Mouse (Mus musculus): Measurements from ENCODE around the gene Aig1.

Gene Aig1

DNA sequence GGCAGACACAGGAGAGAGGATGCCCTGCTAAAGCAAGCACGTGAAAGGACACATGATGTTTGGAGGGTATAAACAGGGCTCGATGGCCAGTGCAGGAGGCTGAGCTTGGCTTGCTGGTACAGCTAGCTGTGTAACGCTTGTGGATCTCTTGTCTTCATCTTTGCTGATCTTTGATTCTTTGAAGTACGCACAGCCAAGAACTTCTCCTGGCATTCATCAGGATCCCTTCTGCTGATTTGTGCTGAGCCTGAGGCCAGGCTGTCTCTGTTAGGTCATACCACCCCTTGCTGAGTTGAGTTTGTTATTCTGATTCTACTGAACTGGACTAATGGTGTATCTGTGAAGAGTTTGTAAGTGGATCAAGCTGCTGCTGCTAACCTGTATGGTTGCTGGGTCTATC lies 175.5 kb downstream of the Aig1 start:
- no peak for DNase-seq

DNA sequence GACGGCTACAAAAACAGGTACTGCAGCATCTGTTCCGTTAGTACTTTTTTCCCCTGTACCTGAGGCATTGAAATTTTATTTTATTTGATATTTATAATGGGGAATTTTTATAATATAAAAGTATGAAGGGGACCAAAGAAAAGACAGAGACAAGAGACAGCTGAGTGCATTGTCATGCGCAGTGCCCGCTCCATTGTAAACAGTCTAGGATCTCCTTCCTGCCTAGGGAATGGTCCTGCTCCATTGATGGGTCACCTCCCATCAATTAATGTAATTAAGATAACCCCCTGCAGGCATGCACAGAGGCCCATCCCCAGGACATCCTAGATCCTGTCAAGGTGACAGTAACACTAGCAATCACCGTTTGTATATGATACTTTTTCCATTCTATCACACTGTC lies 178.0 kb downstream of the Aig1 start:
- DNase-seq = no peak

DNA sequence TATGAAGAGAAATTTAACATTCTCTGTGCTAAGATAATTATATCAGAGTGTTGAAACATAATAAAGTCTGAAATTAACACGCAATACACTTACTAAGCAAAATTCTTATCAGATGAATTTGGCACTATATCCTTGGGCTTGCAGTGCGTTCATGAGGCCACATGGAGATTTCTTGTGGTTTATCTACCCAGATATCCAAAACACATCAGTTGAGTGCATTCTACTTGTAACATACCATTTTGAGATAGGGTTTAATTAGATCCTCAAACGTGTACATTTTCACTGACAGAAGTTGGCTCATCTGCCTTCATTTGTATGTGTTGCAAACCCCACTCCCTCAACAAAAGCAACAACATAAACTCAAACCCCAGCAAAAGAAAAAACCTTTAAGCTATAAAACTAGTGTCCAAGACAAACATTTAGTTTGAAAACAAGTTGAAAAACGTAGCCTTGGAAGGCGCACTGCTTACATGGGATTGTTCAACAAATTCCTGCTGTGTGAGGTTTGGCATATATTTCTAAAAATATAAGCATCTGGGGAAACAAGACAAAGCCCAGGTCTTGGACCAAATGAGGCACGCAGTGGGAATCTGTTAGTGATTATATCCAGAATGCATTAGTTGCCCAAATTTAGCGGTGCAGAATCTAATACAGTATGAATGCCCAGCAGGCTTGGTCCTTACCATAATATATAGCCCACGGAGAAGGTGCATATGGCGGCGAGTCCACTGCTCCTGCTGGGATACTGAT lies 178.8 kb downstream of the Aig1 start:
- DNase-seq = no peak

DNA sequence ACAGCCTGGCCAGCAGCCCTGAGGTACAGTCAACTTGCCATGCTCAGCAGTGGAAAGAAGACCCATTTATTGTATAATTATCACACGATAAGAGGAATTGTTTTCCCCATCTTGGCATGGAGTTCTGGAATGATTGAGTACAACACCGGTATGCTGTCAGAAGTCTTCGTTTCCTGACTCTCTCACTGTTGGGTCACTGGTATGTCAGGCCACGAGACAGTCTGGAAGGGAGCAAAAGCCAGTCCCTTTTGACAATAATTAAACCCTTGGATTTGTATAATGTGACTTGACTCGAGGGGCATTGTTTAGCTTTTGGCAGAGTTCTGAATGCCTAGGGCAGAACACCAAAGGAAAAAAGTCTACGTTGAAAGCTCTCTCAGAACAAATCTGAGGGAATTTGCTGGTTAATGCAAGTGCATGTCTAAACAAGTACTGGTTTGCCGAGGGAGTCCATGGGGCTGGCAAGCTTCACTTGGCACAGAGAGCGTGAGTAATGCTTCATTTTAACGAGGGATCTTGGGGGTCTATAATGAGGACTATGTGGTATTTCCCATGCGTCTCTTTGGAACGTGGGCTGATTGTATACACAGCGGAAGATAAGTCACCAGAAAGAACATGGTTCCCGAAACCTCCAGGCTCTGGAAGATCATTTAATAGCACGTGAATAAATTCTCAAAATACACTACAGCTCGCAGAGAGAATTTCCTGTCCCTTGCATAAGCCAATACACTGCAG lies 180.2 kb downstream of the Aig1 start:
- DNase-seq = no peak

DNA sequence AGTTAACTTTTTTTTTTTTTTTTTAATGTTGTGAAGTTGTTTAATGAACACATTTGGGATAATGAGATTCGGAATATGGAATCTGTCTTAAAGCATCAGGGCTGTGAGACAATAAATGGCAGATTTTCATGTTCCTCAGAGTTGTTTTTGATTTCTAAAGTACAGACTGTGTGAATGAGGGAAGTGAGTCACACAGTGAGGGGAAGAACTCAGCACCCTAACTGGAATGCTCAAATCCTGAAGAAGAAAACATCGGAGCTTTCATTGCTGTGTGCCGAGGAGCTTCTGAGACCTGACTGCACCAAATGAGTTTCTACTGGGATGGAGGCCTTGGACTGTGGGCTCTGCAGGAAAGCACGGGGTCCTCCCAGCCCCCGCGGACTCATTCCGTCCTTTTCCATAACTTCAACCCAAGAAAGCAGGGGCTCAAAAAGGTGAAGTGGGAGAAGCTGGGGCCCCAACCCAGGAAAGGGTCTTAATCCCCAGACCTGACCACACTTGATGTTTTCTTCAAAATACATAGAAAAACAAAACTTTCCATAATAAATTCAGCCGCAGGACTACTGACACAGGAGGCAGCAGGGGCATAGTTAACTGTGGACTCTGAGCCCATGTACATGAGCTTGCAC lies 181.5 kb downstream of the Aig1 start:
- DNase-seq = no peak

DNA sequence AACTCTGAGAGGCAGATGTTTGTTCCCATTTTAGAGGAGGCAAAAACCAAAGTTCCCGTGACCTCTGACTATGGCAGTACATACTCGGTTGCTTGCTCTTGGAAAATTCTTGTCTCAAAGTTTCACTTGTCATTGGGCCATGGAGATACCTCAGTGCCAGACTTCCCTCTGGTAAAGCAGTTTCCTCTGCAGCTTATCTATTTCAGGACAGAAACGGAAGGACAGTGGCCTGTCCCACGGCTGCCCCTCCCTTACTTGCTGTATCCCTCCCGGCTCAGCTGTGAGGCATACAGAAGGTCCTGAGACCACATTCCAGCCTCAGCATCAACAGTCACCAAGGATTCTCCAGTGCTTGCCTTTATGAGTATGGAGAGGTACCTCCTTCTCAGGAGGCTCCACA lies 182.7 kb downstream of the Aig1 start:
- DNase-seq = no peak

DNA sequence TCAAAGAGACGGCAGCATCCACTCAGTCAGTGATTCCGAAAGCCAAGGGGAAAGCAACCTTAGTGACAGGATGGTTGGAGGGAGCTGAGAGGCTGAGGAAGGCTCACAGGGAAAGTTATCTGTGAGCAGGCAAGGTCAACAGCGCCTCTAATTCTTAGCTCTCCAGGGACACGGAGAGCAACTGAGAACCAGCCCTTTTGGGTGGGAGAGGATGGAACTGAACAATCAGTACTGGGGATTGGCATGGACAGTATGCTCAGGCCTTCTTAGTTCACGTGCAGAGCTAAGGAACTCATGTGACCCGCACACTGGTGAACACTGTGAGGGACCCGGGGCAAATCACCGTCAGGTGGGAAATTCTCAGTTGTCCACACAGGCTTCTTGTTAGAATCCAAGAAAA lies 183.4 kb downstream of the Aig1 start:
- DNase-seq = no peak

DNA sequence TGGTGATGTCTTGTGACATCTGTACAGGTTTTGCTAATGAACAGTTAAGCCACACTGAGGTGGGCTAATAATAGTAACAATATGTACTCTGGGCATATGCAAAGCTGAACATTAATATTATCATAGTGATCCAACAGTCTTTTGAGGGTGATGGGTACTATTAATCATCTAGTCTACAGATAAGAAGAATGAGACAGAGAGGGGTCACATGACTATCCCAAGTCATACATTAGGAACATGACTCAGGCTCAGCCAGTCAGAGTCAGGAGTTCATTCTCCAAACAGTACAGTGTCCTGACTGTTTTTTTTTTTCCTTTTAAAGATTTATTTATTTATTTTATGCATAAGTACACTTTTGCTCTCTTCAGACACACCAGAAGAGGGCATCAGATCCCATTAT lies 184.3 kb downstream of the Aig1 start:
- DNase-seq = no peak

DNA sequence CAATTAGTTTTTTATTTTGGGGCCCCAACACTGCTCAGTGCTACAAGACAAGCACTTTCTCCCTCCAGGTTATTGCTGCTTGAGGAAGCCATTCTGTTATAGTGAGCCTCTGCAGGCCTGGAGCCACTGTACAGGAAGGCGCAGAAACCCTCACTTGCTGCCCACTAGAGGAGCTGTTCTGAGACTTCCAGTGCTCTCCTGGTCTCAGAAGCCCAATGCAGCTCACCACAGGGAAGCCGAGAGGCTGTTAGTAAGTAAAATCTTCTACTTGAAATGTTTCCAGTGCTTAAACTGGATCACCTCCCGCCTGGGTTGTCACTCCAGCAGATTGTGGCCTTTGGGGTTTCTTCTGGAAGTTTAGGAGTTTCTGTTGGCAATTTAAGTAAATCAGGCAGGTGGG lies 186.2 kb downstream of the Aig1 start:
- DNase-seq = peak; percentile 10

DNA sequence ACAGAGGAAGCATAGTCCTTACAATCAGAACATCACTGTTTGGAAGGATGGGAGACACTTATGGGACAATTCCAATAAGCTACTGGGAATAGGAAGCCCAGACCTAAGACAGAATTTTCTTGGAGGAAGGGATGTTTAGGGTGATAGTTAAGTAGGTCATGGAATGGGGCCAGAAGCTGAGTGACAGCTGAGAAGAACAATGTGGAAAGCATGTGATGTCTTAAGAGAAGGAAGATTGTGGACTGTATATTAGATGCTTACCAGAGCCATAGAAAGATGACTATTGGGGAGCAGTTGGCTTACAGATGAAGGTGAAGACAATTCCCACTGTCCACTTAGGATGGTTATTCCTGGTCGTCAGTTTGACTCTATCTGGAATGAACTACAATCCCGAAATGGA lies 191.3 kb downstream of the Aig1 start:
- no peak for DNase-seq

DNA sequence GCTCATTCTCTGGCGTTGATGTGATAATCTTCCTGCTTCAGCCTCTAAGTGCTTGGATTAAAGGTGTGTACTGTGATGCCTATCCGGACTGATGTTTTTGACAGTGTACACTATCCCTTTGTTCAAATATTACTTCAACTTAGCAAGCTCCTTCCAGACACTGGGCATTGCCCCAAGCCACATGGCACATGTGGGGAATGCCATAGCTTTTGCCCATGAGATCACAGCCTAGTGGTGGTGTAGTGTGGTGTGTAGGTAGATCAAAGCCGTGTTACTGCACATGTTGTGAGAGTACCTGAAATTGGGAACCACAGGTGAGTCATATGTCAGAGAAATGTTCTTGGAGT lies 193.8 kb downstream of the Aig1 start:
- DNase-seq = no peak

DNA sequence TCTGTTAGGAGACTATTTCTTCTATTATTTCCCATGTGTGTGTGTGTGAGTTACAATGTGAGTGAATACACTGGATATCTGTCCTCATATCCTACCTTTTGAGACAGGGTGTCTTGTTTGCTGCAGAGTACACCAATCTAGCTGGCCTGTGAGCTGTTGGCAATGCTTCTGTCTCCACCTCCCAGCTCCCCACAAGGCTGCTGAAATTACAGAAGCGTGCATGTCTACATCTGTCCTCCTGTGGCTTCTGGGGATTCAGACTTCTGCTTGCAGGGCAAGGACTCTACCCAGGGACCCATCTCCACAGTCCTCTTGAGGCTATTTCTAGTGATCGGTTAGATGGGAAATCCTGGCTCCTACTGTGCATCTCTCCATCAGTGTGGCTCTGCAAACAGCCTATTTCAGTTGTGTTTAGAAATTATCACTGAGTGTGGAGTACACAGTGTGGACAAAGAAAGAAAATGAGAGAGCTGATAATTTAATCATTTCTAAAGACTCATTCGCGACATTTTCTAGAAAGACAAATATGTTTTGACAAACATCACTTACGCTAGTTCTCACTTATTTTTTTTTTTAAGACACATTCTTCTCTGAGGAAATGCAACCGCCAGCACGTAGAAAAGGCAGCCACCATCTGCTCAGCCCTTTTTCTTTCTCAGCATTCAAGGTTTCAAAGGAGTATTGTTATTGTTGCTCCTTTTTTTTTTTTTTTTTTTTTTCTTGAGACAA lies 194.3 kb downstream of the Aig1 start:
- no peak for DNase-seq

DNA sequence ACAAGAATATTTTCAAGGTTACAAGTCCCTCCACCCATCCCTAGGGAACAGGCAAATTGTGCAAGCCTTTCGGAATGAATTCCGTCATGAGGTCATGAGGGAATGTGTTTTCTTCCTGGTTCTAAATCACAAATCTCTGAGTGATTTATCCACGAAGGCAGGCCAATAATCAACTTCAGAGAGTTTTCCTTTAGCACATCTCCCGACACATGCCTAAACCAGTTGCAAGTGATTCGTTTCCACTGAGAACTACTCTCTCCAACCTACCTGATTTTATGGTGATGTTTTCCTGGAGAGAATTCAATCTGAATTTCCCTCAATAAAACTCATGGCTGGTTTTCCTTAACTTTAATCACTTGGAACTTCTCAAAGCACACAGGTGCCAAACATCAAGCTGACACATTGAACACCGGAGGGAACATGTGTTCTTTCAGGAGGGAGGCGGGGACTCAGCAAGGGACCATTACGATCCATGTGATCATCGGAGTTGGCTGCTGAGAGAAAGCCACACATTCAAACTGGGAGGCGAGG lies 201.5 kb downstream of the Aig1 start:
- no peak for DNase-seq

DNA sequence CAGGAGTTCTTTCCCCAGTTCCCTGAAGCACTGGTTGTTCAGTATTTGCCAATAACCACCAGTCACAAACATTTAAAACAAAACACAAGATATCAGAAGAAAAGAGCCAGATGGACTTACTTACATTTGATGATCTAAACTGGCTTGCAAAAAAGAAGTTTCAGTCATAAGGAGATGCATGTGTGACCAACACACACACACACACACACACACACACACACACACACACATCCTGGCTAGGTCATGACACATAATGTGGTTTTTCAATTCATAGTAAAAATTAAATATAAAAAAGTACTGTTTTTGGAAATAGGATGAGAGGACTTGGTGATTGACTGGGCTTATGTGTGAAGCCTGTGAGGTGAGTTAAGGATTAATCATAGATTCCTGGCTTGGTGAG lies 205.3 kb downstream of the Aig1 start:
- no peak for DNase-seq

DNA sequence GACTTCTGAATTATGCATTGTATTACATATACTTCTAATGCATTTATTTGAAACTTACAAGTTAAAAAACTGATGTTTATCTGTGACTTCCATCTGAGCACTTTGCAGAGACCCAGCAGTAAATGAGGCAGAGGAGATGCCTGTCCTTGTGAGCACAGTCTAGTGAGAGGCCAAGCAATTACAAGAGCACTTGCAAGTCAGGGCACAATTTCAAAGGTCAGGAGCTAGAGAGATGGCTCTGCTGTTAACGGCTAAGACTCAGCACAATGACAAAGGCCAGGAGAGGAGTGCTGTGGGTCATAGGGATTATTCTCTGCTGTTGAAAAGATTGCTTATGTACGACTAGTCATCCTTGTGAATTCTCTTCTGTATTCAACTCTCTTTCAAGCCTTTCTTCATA lies 209.0 kb downstream of the Aig1 start:
- DNase-seq = no peak

DNA sequence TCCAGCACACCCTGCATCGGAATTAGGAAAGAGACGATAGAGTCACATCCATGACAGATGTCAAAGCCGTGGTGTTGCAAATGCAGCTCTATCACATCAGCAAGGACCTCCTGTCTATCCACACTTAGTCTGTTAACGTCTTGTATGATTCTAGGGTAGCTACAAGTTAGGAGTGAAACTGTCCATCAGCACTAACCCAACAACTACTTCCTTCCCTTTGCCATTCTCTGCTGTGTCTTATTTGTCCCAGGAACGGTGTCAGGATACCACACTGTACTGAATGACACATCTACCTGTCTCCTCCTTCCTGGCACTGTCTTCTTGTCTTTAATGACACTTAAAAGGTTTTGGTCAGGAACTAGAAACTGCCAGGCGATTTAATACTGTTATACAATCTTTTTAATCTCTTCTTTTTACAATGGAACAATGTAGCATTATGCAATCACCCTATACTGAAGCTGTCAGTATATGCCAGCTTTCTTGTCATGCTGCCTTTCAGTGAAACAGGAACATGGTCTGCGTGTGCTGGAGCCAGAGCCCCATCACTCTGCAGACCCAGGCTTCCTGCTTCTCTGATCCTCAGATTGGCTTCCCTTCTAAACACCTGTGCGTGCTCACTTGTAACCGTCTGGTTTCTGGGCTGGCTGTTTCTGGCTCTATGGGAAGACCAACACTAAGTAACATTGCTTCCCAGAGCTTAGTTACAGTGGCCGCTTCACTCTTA lies 214.9 kb downstream of the Aig1 start:
- DNase-seq = peak; percentile 2

DNA sequence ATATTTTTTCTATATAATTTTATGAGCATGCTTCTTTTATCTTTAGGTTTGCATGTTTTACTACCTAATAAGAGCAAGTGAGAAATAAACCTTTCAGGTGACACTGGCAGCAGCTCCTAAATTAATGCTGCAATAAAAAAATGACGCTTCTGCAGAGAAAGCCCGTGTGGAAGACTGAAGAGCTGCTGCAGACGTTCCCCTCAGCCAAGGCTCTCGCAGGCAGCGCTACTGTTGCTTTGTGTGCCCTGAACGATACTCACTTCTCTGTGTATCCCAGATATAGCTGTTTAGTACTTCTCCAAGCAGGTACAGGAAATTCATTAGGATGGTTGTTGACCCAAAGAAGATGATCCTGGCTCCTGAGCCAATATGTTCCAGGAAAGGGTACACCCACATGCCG lies 215.5 kb downstream of the Aig1 start:
- no peak for DNase-seq

DNA sequence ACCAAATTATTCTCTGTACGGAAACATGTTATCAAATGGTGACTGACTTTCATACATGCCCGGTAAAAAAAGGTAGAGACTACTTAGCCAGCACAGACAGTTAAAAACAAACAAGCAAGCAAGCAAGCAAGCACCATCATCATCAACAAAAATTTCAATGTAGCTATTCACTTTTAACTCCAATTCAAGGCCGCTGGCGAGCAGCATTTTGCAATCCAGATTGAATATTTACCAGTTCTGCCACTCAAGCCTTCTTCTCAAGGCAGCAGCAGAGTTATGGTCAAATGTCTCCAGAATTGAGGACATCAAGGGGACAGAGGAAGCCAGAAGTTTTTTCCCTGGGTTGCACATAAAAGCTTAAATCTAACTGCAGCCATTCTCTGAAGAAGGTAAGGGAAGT lies 216.7 kb downstream of the Aig1 start:
- DNase-seq = no peak

DNA sequence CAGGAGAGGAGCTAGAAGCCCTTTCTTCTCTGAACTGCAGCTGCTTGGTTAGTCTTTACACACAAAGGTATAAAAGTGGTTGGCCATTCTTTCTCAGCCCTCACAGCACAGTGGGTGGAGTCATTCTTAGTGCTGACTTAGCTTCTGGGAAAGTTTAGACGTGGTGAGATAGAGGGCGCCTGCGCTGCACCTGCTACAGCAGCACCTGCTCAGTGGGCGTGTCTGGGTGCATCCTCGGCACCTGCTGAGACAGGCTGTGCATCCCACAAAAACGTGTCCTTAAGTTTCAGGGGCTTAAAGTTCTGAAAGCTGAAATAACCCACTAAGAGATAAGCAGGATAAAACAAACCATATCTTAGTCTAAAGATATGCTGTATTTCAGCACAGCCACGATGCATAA lies 227.0 kb downstream of the Aig1 start:
- DNase-seq = peak; percentile 29

DNA sequence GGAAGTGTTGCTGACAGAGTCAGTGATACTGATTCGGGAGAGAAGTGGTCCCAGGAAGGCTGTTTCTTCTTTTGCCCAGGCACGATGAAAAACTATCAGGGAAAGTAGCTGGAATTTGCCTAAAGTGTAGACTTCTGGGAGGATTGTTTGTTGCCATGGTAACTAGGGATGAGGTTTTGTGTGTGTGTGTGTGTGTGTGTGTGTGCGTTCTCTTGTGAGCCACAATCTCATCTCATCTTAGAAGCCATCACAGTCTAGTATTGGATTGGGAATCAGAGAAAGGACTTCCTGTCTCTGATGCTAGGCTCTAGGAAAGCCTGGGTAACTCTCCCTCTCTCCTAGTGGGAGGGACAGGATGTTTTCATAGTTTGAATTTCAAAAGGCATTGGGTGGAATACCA lies 237.0 kb downstream of the Aig1 start:
- DNase-seq = no peak

DNA sequence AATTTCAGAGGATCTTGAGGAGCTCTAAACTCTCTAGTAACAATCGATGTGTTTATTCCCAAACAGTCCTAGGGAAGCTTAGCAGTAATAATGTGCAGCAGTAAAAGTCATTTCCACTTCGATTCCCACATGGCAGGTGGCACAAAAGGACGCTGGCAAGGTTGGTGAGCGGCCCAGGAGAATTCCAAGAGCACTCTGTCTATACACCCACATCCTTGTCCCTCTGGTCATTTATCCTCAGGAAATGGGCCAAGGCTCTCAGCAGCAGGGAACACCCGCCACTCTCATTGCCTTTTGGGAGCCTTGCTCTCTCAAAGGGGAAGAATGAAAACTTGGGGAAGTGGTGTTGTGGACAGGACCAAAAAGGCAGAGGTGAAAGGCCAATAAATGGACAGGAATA lies 245.0 kb downstream of the Aig1 start:
- DNase-seq = no peak

DNA sequence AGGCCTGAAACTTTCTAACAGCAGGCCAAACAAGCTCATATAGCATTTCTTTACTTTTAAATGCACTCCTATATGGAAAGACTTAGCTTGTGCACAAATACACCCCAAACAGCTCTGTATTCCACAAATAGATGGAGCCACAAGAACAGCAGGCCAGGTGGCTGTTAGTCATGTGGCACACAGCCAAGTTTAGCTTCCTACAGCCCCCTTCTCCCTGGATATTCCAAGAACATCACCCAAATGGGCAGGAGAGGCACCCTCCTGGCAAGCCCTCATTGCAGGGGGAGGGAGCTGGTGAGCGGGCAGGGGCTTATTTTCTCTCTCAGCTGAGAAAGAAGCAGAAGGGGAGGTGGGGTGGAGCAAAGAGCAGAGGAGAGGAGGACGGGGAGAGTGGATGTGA lies 267.9 kb downstream of the Aig1 start:
- DNase-seq = no peak

DNA sequence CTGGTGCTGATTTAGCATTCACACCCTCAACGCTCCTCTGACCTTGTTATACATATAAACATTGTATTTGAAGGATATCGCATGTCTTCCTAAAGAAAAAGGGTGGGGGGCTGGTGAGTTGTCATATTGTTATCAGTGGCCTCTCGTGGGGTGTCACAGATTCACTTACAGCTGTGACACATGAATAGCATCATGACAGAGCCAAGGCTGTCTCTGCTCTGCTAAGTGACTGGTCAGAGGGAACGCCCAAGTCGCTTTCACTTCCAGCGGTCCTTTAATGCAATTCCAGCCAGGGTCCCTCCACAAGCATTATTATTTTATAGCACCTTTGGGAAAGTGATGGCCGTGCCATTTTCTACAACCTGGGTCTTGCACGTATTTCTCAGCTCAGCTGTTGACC lies 271.3 kb downstream of the Aig1 start:
- DNase-seq = no peak
